Comparison of ENCODE assay signal across 8 mouse cellular contexts in genomic region chr11:88161051-88161581, GRCm38 (mm10). TPM values are rescaled to one million over a fixed set of nuclear protein-coding genes. Genes with fewer than 3 reads are reported as not detected.
A peak's percentile ranks its signal among the peaks of the same experiment; 100 is the strongest.
DNase-seq lines count a peak whose midpoint lies in the region; ATAC-seq and TF ChIP-seq lines count a peak whose summit lies in the region.

No protein-coding gene starts in this region.

- no peaks in the 10 kb centered on the region for H3K27me3 ChIP-seq in hindbrain, postnatal 0 days (ENCODE audit: insufficient read depth, low read length)
- no peaks in the 10 kb centered on the region for H3K27me3 ChIP-seq in limb, embryonic 10.5 days (ENCODE audit: low read depth, poor library complexity, severe bottlenecking)
- H3K27me3 ChIP-seq in midbrain, embryonic 13.5 days, result peaks cover 8% of the 10 kb centered on the region; the same call in 1 of the 2 replicates
- no peaks in the 10 kb centered on the region for H3K27me3 ChIP-seq in testis, adult 2 months (ENCODE audit: control insufficient read depth, insufficient read depth, low read length)

- TF ChIP-seq CTCF in hindbrain, postnatal 0 days (IDR thresholded peaks at IDR 0.05; ENCODE audit: low read depth), result no peak
- TF ChIP-seq CTCF in testis, adult 2 months (IDR thresholded peaks at IDR 0.05; ENCODE audit: control insufficient read depth, insufficient read depth, insufficient replicate concordance, low read depth, low read length), result no peak

- H3K4me2 ChIP-seq in hindbrain, postnatal 0 days (ENCODE audit: low read depth, low read length), result peak overlapping the region; percentile 72
- peak overlapping the region; percentile 73 for H3K4me2 ChIP-seq in midbrain, embryonic 13.5 days (replicated peaks)

- H3K4me1 ChIP-seq in hindbrain, postnatal 0 days (ENCODE audit: insufficient read depth, low read length), result peaks cover 44% of the 10 kb centered on the region
- peaks cover 80% of the 10 kb centered on the region for H3K4me1 ChIP-seq in limb, embryonic 10.5 days
- H3K4me1 ChIP-seq in midbrain, embryonic 13.5 days (replicated peaks), result peaks cover 52% of the 10 kb centered on the region
- H3K4me1 ChIP-seq in testis, adult 2 months (ENCODE audit: control insufficient read depth, insufficient read depth, low read length), result peaks cover 18% of the 10 kb centered on the region

- no peak for TF ChIP-seq POLR2A in testis, adult 2 months (IDR thresholded peaks at IDR 0.05; ENCODE audit: control insufficient read depth, low read depth, low read length)

- ATAC-seq in hindbrain, postnatal 0 days, result peak; percentile 83
- peak; percentile 75 for ATAC-seq in midbrain, embryonic 13.5 days

- no peaks in the 10 kb centered on the region for H3K36me3 ChIP-seq in hindbrain, postnatal 0 days (ENCODE audit: insufficient read depth, low read length)
- H3K36me3 ChIP-seq in limb, embryonic 10.5 days, result 0 out of 2 replicates have a peak, but pooled peaks cover 3% of the 10 kb centered on the region
- H3K36me3 ChIP-seq in midbrain, embryonic 13.5 days, result no peaks in the 10 kb centered on the region
- no peaks in the 10 kb centered on the region for H3K36me3 ChIP-seq in testis, adult 2 months (ENCODE audit: control insufficient read depth, insufficient read depth, low read length)

- no peaks in the 10 kb centered on the region for H3K9me3 ChIP-seq in hindbrain, postnatal 0 days (ENCODE audit: low read length)
- no peaks in the 10 kb centered on the region for H3K9me3 ChIP-seq in limb, embryonic 10.5 days (replicated peaks)
- no peaks in the 10 kb centered on the region for H3K9me3 ChIP-seq in midbrain, embryonic 13.5 days

- WGBS in hindbrain, postnatal 0 days, result under 1% methylated on average over 24 of the region's 33 CpGs
- under 1% methylated on average over 25 of the region's 33 CpGs for WGBS in limb, embryonic 10.5 days
- under 1% methylated on average over 23 of the region's 33 CpGs for WGBS in midbrain, embryonic 13.5 days

- H3K9ac ChIP-seq in hindbrain, postnatal 0 days (replicated peaks; ENCODE audit: low read length), result peak overlapping the region; percentile 62
- H3K9ac ChIP-seq in midbrain, embryonic 13.5 days (replicated peaks), result peak overlapping the region; percentile 74

- peak overlapping the region; percentile 89 for H3K27ac ChIP-seq in hindbrain, postnatal 0 days
- peak overlapping the region; percentile 86 for H3K27ac ChIP-seq in limb, embryonic 10.5 days
- peak overlapping the region; percentile 95 for H3K27ac ChIP-seq in midbrain, embryonic 13.5 days
- peak overlapping the region; percentile 63 for H3K27ac ChIP-seq in testis, adult 2 months (ENCODE audit: control insufficient read depth, insufficient read depth, low read depth, low read length)

- DNase-seq in right cerebral cortex, postnatal 10 days (ENCODE audit: low spot score in 2 of 2), result peak; percentile 79 to 82
- no peak for DNase-seq in right cerebral cortex, adult 2 months (ENCODE audit: low spot score in 2 of 2)
- DNase-seq in cerebellum, adult 8-10 months, result peak; percentile 73
- peak; percentile 58 for DNase-seq in gastrocnemius, postnatal 10 days
- peak; percentile 88 for DNase-seq in hindbrain, postnatal 0 days (ENCODE audit: low spot score)
- peak; percentile 84 for DNase-seq in limb, embryonic 10.5 days (ENCODE audit: low spot score)

- peak overlapping the region; percentile 39 for H3K4me3 ChIP-seq in hindbrain, postnatal 0 days (ENCODE audit: low read length)
- peak overlapping the region; percentile 52 for H3K4me3 ChIP-seq in limb, embryonic 10.5 days
- H3K4me3 ChIP-seq in midbrain, embryonic 13.5 days (replicated peaks), result peak overlapping the region; percentile 44
- peak overlapping the region; percentile 85 for H3K4me3 ChIP-seq in testis, adult 2 months (ENCODE audit: control insufficient read depth, low read depth, low read length)

RNA-seq across cellular contexts. Expression of gene Mrps23, which starts 43.1 kb away (rescaled TPM):
- total RNA-seq in gastrocnemius, postnatal 10 days (2021), result 100 to 1,000 TPM; 121 to 133 TPM
- total RNA-seq in hindbrain, postnatal 0 days (2014; rRNA removed), result 29.0 and 48.7 TPM in 2 replicates
- polyA plus RNA-seq in hindbrain, postnatal 0 days (2015; fragmentation: Nextera tagmentation; extraction: Ambion mirVana), result 66.4 and 67.1 TPM in 2 replicates
- 57.9 and 68.1 TPM in 2 replicates for polyA plus RNA-seq in limb, embryonic 10.5 days (2016; fragmentation: Nextera tagmentation; extraction: Ambion mirVana)
- polyA plus RNA-seq in midbrain, embryonic 13.5 days (2015; fragmentation: Nextera tagmentation; extraction: Ambion mirVana), result 68.6 and 69.8 TPM in 2 replicates
- 29.8 and 46.7 TPM in 2 replicates for polyA plus RNA-seq in testis, adult 2 months (2012; rRNA removed)

Comparison
In these comparisons a context has a peak if more than half of its experiments do, and no peak if none do; other contexts are left out.
1. DNase-seq: peak in right cerebral cortex, postnatal 10 days (2 of 2), cerebellum, adult 8-10 months (single experiment), gastrocnemius, postnatal 10 days (single experiment), hindbrain, postnatal 0 days (single experiment) and limb, embryonic 10.5 days (single experiment); none in right cerebral cortex, adult 2 months (0 of 2).
2. Peak in every context shown above with its lines, with median percentiles within 50 percentile points of each other: H3K27ac ChIP-seq and H3K4me3 ChIP-seq.